Mouse (Mus musculus) right cerebral cortex, postnatal 14 days (tissue): ENCODE data around the gene Rad23a.
A peak's percentile ranks its signal among the peaks of the same experiment; 100 is the strongest.

Experiments
- DNase-seq: peaks from one replicate; pipeline ENCODE4 v3.0.0; 2022

The Rad23a gene

GRCm38 (mm10) chr8:84840248-84840999 is at the start of gene Rad23a:
Rad23a (minus strand) TSS chr8:84840665.
- peak; percentile 93 for DNase-seq

- DNase-seq = no peak
Measured at GRCm38 (mm10) chr8:84889141-84889540, 48.7 kb upstream of the Rad23a start.

DNA sequence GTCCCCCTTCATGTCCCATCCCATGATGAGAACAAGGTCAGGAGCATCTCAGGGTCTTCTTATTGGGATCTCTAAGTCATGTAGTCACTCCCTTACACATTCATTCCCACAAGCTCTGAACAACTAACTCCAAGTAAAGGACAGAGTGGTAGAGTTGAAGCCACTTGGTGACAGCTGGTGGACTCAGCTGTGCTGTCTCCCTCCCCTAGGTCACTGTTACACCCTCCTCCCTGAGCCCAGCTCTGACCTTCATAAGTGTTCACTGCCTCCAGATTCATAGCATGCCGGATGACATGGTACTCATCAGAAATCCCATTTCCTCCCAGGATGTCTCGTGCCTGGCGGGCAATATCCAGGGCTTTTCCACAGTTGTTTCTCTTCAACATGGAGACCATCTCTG is 47.8 kb upstream of the Rad23a start:
- DNase-seq = no peak

DNA sequence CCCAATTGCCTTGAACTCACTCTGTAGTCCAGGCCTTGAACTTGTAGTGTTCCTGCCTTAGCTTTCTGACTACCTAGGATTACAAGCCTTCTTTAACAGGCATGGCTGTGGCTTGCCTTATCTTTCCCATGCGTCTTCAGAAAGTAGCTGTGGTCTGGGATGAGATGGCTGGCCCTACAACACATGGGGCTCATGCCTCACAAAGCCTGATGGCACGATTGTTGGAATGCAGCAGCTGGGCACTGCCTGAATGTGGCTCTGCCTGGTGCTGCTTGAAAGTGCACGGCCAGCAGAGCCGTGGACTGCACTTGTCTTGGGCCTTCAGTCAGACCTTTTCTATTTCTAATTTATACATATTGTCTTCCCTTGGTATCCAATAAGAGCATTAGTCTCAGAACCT is 44.3 kb upstream of the Rad23a start:
- DNase-seq = no peak

DNA sequence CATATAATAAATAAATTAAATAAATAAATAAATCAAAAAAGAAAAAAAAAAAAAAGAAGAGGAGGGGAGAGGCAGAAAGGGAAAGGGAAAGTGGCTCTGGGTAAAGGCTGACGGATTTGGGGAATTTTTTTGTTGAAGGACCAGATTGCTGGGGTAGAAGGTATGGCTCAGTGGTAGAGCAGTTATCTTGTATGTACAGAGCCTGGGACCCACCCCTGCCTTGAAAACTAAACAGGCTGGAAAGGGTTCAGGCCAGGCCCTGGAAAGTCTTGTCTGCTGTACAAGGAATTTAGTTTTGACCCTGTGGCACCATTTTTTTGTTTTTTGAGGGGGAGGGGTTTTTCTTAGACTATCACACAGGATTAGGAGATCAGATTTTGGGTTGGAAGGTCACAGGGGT is 38.5 kb upstream of the Rad23a start:
- no peak for DNase-seq

DNA sequence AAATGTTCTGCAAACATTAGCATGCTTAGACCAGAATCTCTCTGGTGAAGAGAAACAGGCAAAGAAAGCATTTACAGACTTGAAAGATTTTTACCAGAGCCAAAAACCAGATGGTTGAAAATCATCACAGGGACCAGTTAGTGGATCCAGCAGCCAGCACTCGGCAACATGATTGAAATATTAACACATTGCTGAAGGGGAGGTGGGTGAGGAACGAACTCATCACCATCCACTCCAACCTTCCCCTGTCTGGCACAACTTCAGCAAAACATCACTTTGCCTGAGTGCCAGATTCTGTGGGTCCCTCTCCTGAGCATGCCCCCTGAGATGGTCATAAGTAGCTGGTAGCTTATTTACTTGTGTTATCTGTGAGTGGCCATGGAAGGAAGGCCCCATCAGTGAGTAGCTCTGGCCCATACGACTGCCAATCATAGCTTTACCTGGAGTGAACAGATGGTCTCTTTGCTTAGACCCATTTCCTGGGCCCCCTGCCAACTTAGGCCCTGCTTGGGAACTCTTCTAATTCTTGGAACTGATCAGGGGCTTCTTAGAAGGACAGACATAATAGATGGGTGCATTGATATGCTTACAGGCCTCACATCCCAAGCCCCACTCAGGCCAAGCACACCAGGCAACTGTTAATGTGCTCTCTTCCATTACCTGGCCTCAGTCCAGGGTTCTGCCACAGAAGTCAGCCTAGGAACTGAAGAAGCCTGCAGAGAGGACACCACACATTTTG is 37.0 kb upstream of the Rad23a start:
- no peak for DNase-seq

DNA sequence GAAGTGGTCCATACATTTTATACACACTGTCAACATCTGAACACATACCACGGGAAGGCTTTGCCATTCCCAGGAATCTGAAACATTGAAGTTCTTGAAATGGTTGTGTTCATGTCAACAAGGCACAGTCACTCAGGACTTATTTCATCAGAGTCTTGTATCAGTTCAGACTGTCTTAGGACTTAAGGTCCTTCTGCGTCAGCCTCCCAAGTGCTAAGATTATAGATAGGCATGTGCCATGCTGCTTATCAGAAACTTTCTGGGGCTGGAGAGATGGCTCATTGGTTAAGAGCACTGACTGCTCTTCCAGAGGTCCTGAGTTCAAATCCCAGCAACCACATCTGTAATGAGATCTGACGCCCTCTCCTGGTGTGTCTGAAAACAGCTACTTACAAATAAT is 33.9 kb upstream of the Rad23a start:
- no peak for DNase-seq

DNA sequence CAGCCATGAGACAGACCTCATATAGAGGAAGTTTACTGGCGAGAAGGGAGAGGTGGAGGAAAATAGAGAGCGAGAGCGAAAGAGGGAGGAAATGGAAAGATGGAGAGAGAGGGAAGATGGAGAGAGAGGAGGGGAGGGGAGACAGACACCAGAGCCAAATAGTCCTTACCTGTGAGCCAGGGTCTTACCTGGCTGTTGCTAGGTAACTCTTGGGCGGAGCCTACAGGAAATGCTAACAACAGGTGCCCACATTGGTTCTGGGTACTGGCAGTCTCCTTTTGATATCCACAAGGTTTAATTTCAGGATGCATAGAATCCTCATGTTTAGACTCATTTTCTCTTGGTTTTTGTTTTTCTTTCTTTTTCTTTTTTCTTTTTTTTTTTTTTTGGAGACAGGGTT is 32.6 kb upstream of the Rad23a start:
- no peak for DNase-seq

DNA sequence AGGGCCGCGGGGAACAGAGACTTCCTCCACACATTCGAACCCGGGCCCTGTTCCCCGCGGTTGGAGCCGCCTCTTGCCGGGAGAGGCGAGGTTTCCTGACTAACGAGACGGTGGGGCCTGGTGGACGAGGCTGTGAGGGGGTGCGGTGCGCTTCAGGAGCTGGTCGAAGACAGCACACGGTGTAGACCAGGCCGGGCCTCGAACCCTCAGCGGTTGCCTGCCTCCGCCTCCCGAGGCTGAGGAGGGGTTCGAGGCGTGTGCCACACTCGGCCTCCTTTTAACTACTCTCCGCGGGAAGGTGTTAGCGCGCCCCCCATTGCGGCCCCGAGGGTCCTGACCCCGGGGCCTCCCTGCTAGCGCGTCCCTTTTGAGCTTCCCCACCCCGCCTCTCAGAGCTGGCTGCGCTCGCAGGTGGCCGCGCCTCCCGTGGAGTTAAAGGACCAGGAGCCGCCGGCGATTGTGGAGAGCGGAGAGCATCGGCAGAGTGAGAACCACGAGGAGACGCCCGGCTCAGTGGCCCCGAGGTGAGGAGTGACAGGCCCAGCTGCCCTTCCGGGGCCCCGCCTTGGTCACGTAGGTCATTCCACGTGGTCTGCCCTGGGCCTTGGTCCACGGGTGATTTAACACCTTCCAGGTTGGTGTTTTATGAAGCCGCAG is 32.0 kb upstream of the Rad23a start:
- DNase-seq = peak; percentile 19

DNA sequence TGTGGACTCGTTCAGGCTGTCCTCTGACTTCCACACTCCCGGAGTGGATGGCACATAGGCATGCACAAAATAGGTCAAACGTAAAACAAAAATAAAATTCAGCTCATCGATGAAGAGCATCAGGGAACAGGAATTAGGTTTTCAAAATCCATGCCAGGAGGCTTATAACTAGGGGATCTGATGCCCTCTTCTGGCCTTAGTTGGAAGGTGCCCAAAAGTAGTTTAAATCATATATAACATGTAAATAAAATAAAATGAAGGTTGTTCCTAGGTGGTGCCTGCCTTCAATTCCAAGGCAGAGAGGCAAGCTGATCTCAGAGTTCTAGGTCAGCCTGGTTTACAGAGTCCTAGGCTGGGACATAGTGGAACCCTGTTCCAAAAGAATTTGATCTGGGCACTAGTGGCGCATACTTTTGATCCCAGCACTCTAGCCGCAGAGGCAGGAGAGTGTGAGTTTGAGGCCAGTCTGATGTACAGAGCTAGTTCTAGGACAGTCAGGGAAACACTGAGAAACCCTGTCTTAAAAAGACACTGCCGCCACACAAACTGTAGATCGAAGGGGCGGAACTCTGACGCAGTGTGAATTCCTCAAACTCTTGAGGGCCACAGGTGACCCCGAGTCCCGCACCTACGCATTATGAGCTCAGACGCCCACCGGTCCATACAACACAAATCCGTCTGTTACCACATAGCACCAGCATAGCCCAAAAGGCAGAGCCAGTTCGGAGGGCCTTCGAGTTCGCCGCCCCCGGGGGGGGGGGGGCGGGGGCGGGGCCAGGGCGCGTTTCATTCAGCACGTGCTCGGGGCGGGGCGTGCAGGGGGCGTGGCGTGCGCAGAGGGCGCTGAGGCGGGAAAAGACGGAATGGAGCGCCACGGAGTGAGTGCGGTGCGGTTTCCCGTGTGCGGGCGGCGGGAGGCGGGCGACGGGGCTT is 31.2 kb upstream of the Rad23a start, which contains the start of gene Syce2:
Syce2 (plus strand) TSS at position 736 of the 933 bp plus-strand sequence.
- DNase-seq = peak; percentile 74

- DNase-seq = peak; percentile 93
Measured at GRCm38 (mm10) chr8:84856864-84857441, 16.5 kb upstream of the Rad23a start, which contains the start of gene Farsa. Farsa (plus strand) TSS chr8:84856989.

DNA sequence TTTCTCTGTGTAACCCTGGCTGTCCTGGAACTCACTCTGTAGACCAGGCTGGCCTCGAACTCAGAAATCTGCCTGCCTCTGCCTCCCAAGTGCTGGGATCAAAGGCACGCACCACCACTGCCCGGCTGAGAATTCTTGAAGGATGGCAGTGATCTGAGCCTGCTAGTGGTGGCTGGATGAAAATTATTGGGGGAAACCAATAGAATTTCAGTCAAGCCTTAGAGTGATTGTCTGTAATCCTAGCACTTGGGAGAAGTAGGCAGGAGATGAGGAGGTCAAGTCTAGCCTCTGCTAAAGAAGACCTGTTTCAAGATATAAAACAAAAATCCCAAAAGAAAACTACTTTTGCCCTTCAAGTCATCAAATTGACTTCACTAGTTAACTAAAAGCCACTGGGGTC is 16.0 kb upstream of the Rad23a start:
- no peak for DNase-seq

- no peak for DNase-seq
Measured at GRCm38 (mm10) chr8:84847684-84848435, 7.4 kb upstream of the Rad23a start.

- DNase-seq = peak; percentile 98
Measured at GRCm38 (mm10) chr8:84846722-84847572, 6.5 kb upstream of the Rad23a start, which contains the start of gene Calr. Calr (minus strand) TSS chr8:84846934.

- DNase-seq = no peak
Measured at GRCm38 (mm10) chr8:84846094-84846721, 5.7 kb upstream of the Rad23a start.

GRCm38 (mm10) chr8:84845355-84846093 is 5.1 kb upstream of the Rad23a start:
- DNase-seq = no peak

- DNase-seq = no peak
Measured at GRCm38 (mm10) chr8:84844397-84845070, 4.1 kb upstream of the Rad23a start.

DNA sequence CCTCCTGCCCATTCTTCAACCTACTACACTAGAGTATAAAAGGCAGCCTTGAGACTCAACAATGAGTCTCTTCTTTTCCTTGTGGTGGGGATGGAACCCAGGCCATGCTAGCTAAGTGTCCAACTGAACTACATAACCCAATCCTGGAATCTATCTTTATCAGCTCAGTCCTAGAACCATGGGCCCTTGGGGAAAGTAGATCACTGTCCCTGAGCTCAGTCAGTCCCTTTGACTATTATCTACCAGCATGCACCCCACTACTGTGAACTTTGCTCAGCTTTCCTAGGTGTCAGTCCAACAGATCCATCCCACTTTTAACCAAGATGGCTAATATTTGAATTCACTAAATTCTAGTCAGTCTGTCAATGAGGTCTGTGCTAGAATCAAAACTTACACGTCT is 1.0 kb upstream of the Rad23a start:
- DNase-seq = no peak

DNA sequence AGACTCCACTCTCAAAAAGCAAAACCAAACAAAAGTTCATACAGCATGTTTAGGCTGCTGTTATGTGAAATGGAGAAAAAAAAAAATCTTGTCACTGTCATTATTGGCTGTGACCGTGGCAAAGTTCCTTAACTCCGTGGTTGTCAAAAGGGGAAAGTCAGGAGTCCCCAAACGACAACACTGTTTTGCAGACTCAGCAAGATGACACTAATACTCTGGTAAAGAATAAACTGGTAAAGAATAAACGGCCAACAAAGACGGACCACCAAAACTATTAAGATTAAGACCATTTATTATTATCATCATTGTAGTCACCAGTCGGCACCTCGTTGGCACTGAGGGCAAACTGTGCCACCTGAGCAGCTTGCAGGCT is 604 bp downstream of the Rad23a start:
- DNase-seq = no peak
